Mouse (Mus musculus) neural tube, embryonic 15.5 days (tissue): ENCODE data around the gene Fkrp. TPM values are rescaled to one million over a fixed set of nuclear protein-coding genes. Genes with fewer than 3 reads are reported as not detected.

ENCODE experiments used
- ATAC-seq: fragments of 200-750 bp; cut with Nextera tagmentation; 2 replicates; pipeline ENCODE4 v1.8.0; 2017; ENCODE audit warnings: mild to moderate bottlenecking, moderate TSS enrichment, moderate library complexity; ENCODE audit not compliant: low FRiP score
- H3K27ac ChIP-seq: fragments of 300-500 bp; sonication (generic); replicated peaks from 2 replicates; pipeline ENCODE4 v1.5.1; 2015; ENCODE audit warnings: mild to moderate bottlenecking, inconsistent platforms
- H3K27me3 ChIP-seq: fragments of 300-500 bp; sonication (generic); replicated peaks from 2 replicates; pipeline ENCODE4 v1.6.1; 2015; ENCODE audit warnings: inconsistent platforms
- H3K36me3 ChIP-seq: fragments of 300-500 bp; sonication (generic); 2 replicates; pipeline ENCODE4 v1.6.1; 2015; ENCODE audit warnings: inconsistent platforms
- H3K4me1 ChIP-seq: fragments of 300-500 bp; sonication (generic); 2 replicates; pipeline ENCODE4 v1.6.1; 2015; ENCODE audit warnings: inconsistent platforms
- H3K4me2 ChIP-seq: fragments of 300-500 bp; sonication (generic); 2 replicates; pipeline ENCODE4 v1.6.1; 2015; ENCODE audit warnings: inconsistent platforms, mild to moderate bottlenecking, moderate library complexity
- H3K4me3 ChIP-seq: fragments of 300-500 bp; sonication (generic); replicated peaks from 2 replicates; pipeline ENCODE4 v1.5.1; 2015; ENCODE audit warnings: mild to moderate bottlenecking, inconsistent platforms
- H3K9ac ChIP-seq: fragments of 300-500 bp; sonication (generic); replicated peaks from 2 replicates; pipeline ENCODE4 v1.6.1; 2015; ENCODE audit warnings: mild to moderate bottlenecking, inconsistent platforms
- H3K9me3 ChIP-seq: fragments of 300-500 bp; sonication (generic); replicated peaks from 2 replicates; pipeline ENCODE4 v1.6.1; 2016; ENCODE audit warnings: inconsistent platforms
- WGBS: fragments of 180-500 bp; shearing (Covaris S2); methylation state at CpG from one replicate; pipeline ENCODE4 v1.1.7; 2015; ENCODE audit warnings: mixed read lengths; 5-methylcytosine and 5-hydroxymethylcytosine counted together
- polyA plus RNA-seq: library from polyadenylated mRNA; unstranded; fragments of >200 nt; fragmentation: Nextera tagmentation; extraction: Ambion mirVana; gene quantifications from 2 replicates; pipeline ENCODE4 v1.2.1, GENCODE M21; 2015

The Fkrp gene
- polyA plus RNA-seq, 1 experiment from 2014 or later, result 50.4 TPM

DNA sequence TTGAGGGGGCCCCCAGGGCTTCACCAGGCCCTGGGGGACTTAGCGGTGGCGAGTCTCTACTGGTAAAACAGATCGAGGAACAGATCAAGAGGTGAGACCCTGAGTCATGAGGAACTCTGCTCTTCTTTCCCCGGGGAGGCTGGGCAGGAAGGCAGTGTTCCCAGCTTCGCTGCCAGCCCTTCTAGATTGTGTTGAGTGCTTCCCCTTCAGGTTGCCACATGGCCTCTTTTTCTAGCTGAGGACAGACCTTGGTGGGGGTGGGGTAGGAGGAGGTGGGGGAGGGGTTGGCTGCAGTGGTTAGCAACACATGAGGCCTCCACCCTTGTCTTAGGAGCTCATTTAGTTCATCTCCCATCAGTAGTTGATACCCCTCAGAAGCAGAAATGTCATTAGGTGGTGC is 10.0 kb upstream of the Fkrp start:
- Histone ChIP-seq H3K4me3 (no peak overlapping the region), H3K9ac (no peak overlapping the region), H3K36me3 (peaks cover 89% of the 10 kb centered on the region), H3K27ac (no peak overlapping the region), H3K4me1 (peaks cover 27% of the 10 kb centered on the region), H3K4me2 (no peak overlapping the region), H3K9me3 (no peaks in the 10 kb centered on the region), H3K27me3 (no peaks in the 10 kb centered on the region)
- 84% methylated on average over 5 of the region's 5 CpGs for WGBS
- no peak for ATAC-seq

GRCm38 (mm10) chr7:16825785-16826184 is 9.3 kb upstream of the Fkrp start:
- Histone ChIP-seq H3K36me3 (peaks cover 81% of the 10 kb centered on the region), H3K9me3 (no peaks in the 10 kb centered on the region), H3K27ac (no peak overlapping the region), H3K4me3 (no peak overlapping the region), H3K4me1 (peaks cover 35% of the 10 kb centered on the region), H3K4me2 (no peak overlapping the region), H3K9ac (no peak overlapping the region), H3K27me3 (no peaks in the 10 kb centered on the region)
- 85% methylated on average over 10 of the region's 10 CpGs for WGBS
- ATAC-seq, result no peak

DNA sequence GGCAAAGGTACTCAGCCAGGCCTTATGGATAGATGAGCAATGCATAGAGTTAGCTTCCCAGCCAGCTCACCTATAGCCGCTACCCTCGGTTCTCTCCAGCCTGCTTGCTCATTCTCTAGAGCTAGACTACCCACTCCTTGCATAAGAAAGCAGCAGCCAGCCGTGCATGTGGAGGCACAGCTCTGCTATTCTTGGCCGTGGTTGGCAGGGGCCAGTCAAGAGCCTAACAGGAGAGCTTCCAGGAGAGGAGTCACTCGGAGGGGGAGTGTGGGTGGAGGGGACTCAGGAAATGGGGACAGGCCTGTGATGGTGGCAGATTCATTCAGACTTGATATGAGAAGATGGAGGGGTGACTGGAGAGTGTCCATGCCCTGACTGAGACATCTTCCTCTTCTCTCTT is 7.2 kb upstream of the Fkrp start:
- H3K36me3 ChIP-seq, result peaks cover 60% of the 10 kb centered on the region
- H3K4me2 ChIP-seq, result no peak overlapping the region
- no peak overlapping the region for H3K9ac ChIP-seq
- H3K27me3 ChIP-seq, result no peaks in the 10 kb centered on the region
- peaks cover 55% of the 10 kb centered on the region for H3K4me1 ChIP-seq
- no peaks in the 10 kb centered on the region for H3K9me3 ChIP-seq
- 73% methylated on average over 5 of the region's 5 CpGs for WGBS
- ATAC-seq, result no peak
- no peak overlapping the region for H3K4me3 ChIP-seq
- no peak overlapping the region for H3K27ac ChIP-seq

DNA sequence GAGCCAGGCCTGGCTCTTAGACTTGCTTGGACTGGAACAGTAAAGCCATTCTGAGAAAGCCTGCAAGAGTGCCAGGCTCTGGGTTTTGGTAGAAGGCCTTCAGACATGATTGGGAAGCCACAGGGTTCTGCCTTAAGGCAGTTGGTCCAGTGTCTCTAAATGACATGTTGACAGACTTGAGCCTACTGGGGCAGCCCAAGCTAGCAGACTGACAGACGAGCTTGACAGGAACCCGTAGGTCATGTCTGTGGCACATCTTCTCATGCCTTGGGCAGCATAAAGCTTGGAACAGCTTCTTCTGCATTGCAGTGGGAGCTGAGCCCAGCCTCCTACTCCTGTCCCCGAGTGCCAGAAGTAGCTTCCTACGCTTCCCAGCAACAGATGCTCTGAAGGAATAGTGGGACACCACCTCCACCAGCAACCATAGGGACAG is 5.2 kb upstream of the Fkrp start:
- H3K9me3 ChIP-seq, result no peaks in the 10 kb centered on the region
- 77% methylated on average over 4 of the region's 4 CpGs for WGBS
- no peak for ATAC-seq
- no peak overlapping the region for H3K4me3 ChIP-seq
- H3K4me1 ChIP-seq, result peaks cover 68% of the 10 kb centered on the region
- peaks cover 40% of the 10 kb centered on the region for H3K36me3 ChIP-seq
- H3K27me3 ChIP-seq, result no peaks in the 10 kb centered on the region
- no peak overlapping the region for H3K9ac ChIP-seq
- H3K4me2 ChIP-seq, result no peak overlapping the region
- 0 out of 2 replicates have a peak overlapping the region, but pooled peaks have one; percentile 18 for H3K27ac ChIP-seq

DNA sequence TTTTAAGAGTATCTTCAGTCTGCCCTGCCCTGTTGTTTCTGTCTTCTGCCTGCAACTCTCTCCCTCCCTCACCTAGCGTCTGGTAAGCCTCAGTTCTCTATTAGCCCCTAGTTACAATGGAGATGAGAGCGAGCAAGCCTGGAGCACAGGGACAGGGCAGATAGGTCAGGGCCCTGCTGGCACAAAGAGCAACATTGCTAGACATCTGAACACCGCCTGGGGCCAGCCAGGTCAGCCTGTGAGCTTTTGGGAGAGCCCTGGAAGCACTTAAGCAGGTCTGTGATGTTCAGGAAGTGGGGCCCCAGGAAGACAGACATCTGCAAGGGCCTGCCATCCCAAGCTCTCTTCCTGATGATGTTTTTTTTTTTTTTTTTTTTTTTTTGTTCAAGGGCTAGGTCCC is 4.6 kb upstream of the Fkrp start:
- Histone ChIP-seq H3K27me3 (no peaks in the 10 kb centered on the region), H3K4me2 (no peak overlapping the region), H3K4me1 (peaks cover 64% of the 10 kb centered on the region), H3K36me3 (peaks cover 34% of the 10 kb centered on the region), H3K4me3 (no peak overlapping the region), H3K9me3 (no peaks in the 10 kb centered on the region), H3K27ac (0 out of 2 replicates have a peak overlapping the region, but pooled peaks have one; percentile 18), H3K9ac (no peak overlapping the region)
- ATAC-seq, result no peak
- WGBS, result 43% methylated on average over 3 of the region's 3 CpGs

GRCm38 (mm10) chr7:16820271-16820763 is 3.8 kb upstream of the Fkrp start:
- peaks cover 68% of the 10 kb centered on the region for H3K4me1 ChIP-seq
- no peak overlapping the region; the same call in 1 of the 2 replicates for H3K9ac ChIP-seq
- peak overlapping the region; percentile 29 for H3K4me2 ChIP-seq

GRCm38 (mm10) chr7:16819794-16820193 is 3.3 kb upstream of the Fkrp start:
- no peak for ATAC-seq
- H3K36me3 ChIP-seq, result peaks cover 21% of the 10 kb centered on the region
- H3K27me3 ChIP-seq, result no peaks in the 10 kb centered on the region
- peaks cover 74% of the 10 kb centered on the region for H3K4me1 ChIP-seq
- peak overlapping the region; percentile 29 for H3K4me2 ChIP-seq
- 0 out of 2 replicates have a peak overlapping the region, but pooled peaks have one; percentile 23 for H3K27ac ChIP-seq
- no peaks in the 10 kb centered on the region for H3K9me3 ChIP-seq
- H3K9ac ChIP-seq, result no peak overlapping the region; the same call in 1 of the 2 replicates
- H3K4me3 ChIP-seq, result no peak overlapping the region
- 71% methylated on average over 5 of the region's 5 CpGs for WGBS

More at GRCm38 (mm10) chr7:16820271-16820763, 3.8 kb upstream of the Fkrp start:
- H3K4me3 ChIP-seq, result no peak overlapping the region
- WGBS, result 71% methylated on average over 5 of the region's 5 CpGs
- H3K27ac ChIP-seq, result 0 out of 2 replicates have a peak overlapping the region, but pooled peaks have one; percentile 23
- peaks cover 26% of the 10 kb centered on the region for H3K36me3 ChIP-seq
- H3K9me3 ChIP-seq, result no peaks in the 10 kb centered on the region
- no peaks in the 10 kb centered on the region for H3K27me3 ChIP-seq
- ATAC-seq, result no peak

DNA sequence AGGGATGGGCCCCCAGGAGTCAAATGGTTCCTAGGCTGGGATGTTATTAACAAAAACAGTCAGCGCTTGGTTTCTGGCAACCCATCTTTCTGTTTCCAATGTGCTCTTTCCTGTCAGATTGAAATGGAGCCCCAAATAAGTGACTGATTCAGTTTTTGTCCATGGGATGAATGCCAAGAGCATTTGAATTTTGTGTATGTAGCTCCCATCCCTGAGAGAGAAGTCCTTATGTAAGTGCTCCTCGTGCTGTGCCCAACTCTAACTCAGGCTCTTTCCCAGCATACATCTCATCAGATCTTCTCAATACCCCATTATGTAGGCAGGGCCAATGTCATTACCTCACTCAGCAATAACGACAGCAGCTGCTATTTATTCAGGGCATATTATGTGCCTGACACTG is 1.2 kb upstream of the Fkrp start:
- 30% methylated on average over 3 of the region's 3 CpGs for WGBS
- Histone ChIP-seq H3K4me1 (peaks cover 86% of the 10 kb centered on the region), H3K9me3 (no peaks in the 10 kb centered on the region), H3K9ac (peak overlapping the region; percentile 99), H3K4me2 (peak overlapping the region; percentile 69), H3K27ac (peak overlapping the region; percentile 99), H3K36me3 (peaks cover 3% of the 10 kb centered on the region; the same call in 1 of the 2 replicates), H3K4me3 (peak overlapping the region; percentile 98), H3K27me3 (no peaks in the 10 kb centered on the region)
- no peak for ATAC-seq

DNA sequence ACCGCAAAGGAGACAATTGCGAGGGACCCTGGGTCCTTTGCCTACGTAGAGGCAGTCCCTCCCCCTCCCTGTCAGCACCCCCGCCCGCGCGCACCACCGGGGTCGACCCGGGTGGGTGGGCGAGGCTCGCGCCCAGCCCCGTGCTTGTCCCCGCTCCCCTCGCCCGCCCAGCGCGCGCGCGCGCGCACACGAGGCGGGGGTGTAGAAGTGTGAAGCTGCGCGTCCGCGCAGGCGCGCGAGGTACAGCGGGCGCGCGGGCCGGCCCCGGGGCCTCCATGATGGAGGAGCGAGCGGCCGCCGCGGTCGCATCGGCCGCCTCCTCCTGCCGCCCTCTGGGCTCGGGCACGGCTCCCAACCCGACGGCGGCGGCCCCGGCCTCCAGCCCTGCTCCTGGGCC is 456 bp downstream of the Fkrp start:
- Histone ChIP-seq H3K9ac (peak overlapping the region; percentile 99), H3K27ac (peak overlapping the region; percentile 99), H3K4me1 (peaks cover 86% of the 10 kb centered on the region), H3K27me3 (no peaks in the 10 kb centered on the region), H3K36me3 (no peaks in the 10 kb centered on the region), H3K4me3 (peak overlapping the region; percentile 98), H3K9me3 (no peaks in the 10 kb centered on the region), H3K4me2 (peak overlapping the region; percentile 69)
- ATAC-seq, result peak; percentile 73
- WGBS, result under 1% methylated on average over 46 of the region's 55 CpGs

GRCm38 (mm10) chr7:16815351-16815941 is 1.1 kb downstream of the Fkrp start, which contains the start of gene Strn4:
TSS of gene Strn4 (plus strand) at chr7:16815889.
- Histone ChIP-seq H3K4me2 (peak within 1 kb of the TSS; percentile 69), H3K36me3 (no peaks in the 10 kb centered on the region), H3K27ac (peak within 1 kb of the TSS; percentile 99), H3K4me1 (peaks cover 87% of the 10 kb centered on the region), H3K4me3 (peak within 1 kb of the TSS; percentile 98), H3K9ac (peak within 1 kb of the TSS; percentile 99), H3K27me3 (no peaks in the 10 kb centered on the region), H3K9me3 (no peaks in the 10 kb centered on the region)
- ATAC-seq, result peak; percentile 79
- WGBS, result 0% methylated on average over 1 of the region's 1 CpGs

DNA sequence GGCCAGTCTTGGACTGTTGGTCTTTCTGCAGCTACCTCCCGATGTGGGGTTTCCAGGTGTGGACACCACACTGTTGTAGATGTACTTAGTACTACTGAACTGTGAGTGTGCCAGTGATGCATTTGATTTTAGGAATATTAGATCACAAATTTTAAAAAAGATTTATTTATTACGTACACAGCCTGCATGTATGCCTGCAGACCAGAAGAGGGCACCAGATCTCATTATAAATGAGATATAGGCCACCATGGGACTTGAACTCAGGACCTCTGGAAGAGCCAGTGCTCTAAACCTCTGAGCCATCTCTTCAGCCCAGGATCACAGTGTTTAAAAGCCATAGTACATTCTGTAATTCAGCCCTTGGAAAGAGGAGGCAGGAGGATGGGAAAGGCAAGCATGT is 4.0 kb downstream of the Fkrp start:
- Histone ChIP-seq H3K27me3 (no peaks in the 10 kb centered on the region), H3K4me1 (peaks cover 70% of the 10 kb centered on the region), H3K4me2 (peak overlapping the region; percentile 69), H3K4me3 (no peak overlapping the region), H3K36me3 (peaks cover 14% of the 10 kb centered on the region; the same call in 1 of the 2 replicates), H3K9me3 (no peaks in the 10 kb centered on the region), H3K9ac (peak overlapping the region; percentile 74; the same call in 1 of the 2 replicates), H3K27ac (peak overlapping the region; percentile 94; the same call in 1 of the 2 replicates)
- ATAC-seq, result no peak
- WGBS, result 81% methylated on average over 2 of the region's 2 CpGs

GRCm38 (mm10) chr7:16811649-16812070 is 4.9 kb downstream of the Fkrp start:
- ATAC-seq, result no peak
- Histone ChIP-seq H3K9ac (peak overlapping the region; percentile 74), H3K27ac (peak overlapping the region; percentile 94), H3K36me3 (peaks cover 17% of the 10 kb centered on the region; the same call in 1 of the 2 replicates), H3K4me3 (peak overlapping the region; percentile 56), H3K27me3 (no peaks in the 10 kb centered on the region), H3K9me3 (no peaks in the 10 kb centered on the region), H3K4me1 (peaks cover 66% of the 10 kb centered on the region), H3K4me2 (peak overlapping the region; percentile 69)
- WGBS, result 13% methylated on average over 17 of the region's 17 CpGs
